Mouse (Mus musculus): Measurements from ENCODE around the gene Fbxo39.
A peak's percentile ranks its signal among the peaks of the same experiment; 100 is the strongest.

DNA sequence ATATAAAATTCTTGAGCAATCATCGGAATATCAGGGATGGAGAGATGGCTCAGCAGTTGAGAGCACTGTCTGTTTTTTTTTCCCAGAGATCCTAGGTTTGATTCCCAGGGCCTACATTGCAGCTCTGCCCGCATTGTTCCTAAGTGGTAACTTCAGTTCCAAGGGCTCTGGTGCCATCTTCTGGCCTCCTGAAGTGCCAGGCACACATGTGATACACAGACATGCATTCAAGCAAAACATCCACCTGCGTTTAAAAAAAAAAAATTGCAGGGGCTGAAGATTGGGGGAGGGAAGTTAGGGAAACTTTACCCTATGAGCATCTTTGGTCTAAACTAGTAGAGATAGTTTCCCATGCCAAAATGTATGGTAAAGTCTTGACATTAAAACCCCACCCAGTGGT lies 10.2 kb downstream of the Fbxo39 start:
- TF ChIP-seq CTCF (IDR thresholded peaks at IDR 0.05; ENCODE audit: low read depth, low read length) (peak; percentile 72), POLR2A (IDR thresholded peaks at IDR 0.05; ENCODE audit: extremely low read depth, insufficient read depth, low read length) (no peak)

Measured in liver, adult 2 months (tissue).